Mouse (Mus musculus) bone marrow, adult 2 months (tissue): ENCODE data around the gene Scamp4. TPM values are rescaled to one million over a fixed set of nuclear protein-coding genes. Genes with fewer than 3 reads are reported as not detected.

Experiments used
- H3K27ac ChIP-seq: fragments of 200-500 bp; 2 replicates; pipeline ENCODE4 v1.5.1; 2012; ENCODE audit warnings: low read depth, mild to moderate bottlenecking, control low read depth, inconsistent platforms, low read length; ENCODE audit not compliant: control insufficient read depth, poor library complexity, insufficient read depth
- H3K4me1 ChIP-seq: fragments of 200-500 bp; 2 replicates; pipeline ENCODE4 v1.6.1; 2011; ENCODE audit warnings: low read length; ENCODE audit not compliant: control insufficient read depth, insufficient read depth
- H3K4me3 ChIP-seq: fragments of 200-500 bp; replicated peaks from 2 replicates; pipeline ENCODE3; 2011; ENCODE audit warnings: mild to moderate bottlenecking, low read depth, low read length, control low read depth; ENCODE audit not compliant: control insufficient read depth
- CTCF ChIP-seq: fragments of 200-500 bp; IDR thresholded peaks from 2 replicates; pipeline ENCODE4 v1.5.1; 2011; ENCODE audit warnings: low read length, control low read depth; ENCODE audit not compliant: control insufficient read depth, insufficient read depth
- POLR2A ChIP-seq: fragments of 200-500 bp; IDR thresholded peaks from 2 replicates; pipeline ENCODE4 v1.6.1; 2011; ENCODE audit warnings: low read depth, mild to moderate bottlenecking, control low read depth, low read length, borderline replicate concordance; ENCODE audit not compliant: control insufficient read depth
- WGBS: fragments of 180-500 bp; shearing (Covaris S2); methylation state at CpG from one replicate; pipeline ENCODE4 v1.1.7; 2018; 5-methylcytosine and 5-hydroxymethylcytosine counted together
- polyA plus RNA-seq: library from polyadenylated mRNA; stranded (reverse); fragments of >200 nt; gene quantifications from 2 replicates; pipeline ENCODE4 v1.2.4, GENCODE M21; 2011; ENCODE audit warnings: low replicate concordance; ENCODE audit not compliant: missing spikeins, insufficient read depth, insufficient read length

Gene Scamp4
- polyA plus RNA-seq, 1 experiment: 17.2 TPM

GRCm38 (mm10) chr10:80568876-80569275, 33.8 kb upstream of the Scamp4 start:
- WGBS: 92% methylated on average over 29 of the region's 29 CpGs
- H3K4me1 ChIP-seq: peaks cover 12% of the 10 kb centered on the region
- H3K27ac ChIP-seq: no peak overlapping the region
- no peak overlapping the region for H3K4me3 ChIP-seq
- no peak for TF ChIP-seq CTCF
- TF ChIP-seq POLR2A: no peak

DNA sequence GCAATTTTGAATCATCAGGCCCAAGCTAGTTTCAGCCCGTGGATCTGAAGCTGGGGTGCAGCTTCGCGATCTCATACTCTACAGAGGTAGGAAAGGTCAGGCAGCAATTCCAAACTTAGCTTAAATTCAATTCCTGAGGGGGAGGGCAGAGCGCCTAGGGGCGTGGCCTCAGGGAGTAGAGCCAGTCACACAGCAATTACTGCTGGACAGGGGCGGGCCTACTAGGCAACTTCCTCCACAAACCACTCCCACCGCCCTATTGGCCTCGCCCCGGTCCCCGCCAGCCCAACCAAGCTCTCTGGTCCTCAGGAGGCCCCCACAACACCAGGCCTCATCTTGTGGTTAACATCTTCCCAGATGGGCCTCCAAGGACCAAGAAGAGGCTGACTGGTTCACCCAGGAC, 33.0 kb upstream of the Scamp4 start:
- H3K27ac ChIP-seq: peak overlapping the region; percentile 74
- H3K4me3 ChIP-seq: peak overlapping the region; percentile 69
- 2% methylated on average over 10 of the region's 10 CpGs for WGBS
- no peak for TF ChIP-seq CTCF
- 0 out of 2 replicates have a peak, but pooled peaks have one; percentile 15 for TF ChIP-seq POLR2A
- peaks cover 14% of the 10 kb centered on the region for H3K4me1 ChIP-seq

DNA sequence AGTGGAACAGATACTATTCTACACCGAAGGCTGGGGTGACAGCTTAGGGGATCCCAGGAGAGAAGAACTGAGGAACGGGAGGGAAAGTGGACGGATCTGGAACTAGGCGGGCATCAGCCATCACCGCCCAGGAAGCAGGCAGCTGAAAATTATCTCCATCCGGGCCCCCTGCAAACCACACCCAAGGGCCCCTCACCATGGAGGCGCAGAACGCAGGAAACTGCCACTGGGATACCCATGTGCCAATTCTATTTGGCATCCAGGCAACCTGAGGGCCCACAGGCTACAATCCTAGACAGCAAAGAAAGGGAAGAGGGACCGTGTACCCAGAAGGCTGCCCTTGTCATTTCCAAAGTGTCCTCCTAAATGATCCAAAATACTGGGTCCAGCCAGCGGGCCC, 32.3 kb upstream of the Scamp4 start:
- H3K4me1 ChIP-seq: peaks cover 14% of the 10 kb centered on the region
- WGBS: 38% methylated on average over 10 of the region's 10 CpGs
- H3K27ac ChIP-seq: peak overlapping the region; percentile 74
- H3K4me3 ChIP-seq: peak overlapping the region; percentile 69
- TF ChIP-seq POLR2A (no peak), CTCF (no peak)

DNA sequence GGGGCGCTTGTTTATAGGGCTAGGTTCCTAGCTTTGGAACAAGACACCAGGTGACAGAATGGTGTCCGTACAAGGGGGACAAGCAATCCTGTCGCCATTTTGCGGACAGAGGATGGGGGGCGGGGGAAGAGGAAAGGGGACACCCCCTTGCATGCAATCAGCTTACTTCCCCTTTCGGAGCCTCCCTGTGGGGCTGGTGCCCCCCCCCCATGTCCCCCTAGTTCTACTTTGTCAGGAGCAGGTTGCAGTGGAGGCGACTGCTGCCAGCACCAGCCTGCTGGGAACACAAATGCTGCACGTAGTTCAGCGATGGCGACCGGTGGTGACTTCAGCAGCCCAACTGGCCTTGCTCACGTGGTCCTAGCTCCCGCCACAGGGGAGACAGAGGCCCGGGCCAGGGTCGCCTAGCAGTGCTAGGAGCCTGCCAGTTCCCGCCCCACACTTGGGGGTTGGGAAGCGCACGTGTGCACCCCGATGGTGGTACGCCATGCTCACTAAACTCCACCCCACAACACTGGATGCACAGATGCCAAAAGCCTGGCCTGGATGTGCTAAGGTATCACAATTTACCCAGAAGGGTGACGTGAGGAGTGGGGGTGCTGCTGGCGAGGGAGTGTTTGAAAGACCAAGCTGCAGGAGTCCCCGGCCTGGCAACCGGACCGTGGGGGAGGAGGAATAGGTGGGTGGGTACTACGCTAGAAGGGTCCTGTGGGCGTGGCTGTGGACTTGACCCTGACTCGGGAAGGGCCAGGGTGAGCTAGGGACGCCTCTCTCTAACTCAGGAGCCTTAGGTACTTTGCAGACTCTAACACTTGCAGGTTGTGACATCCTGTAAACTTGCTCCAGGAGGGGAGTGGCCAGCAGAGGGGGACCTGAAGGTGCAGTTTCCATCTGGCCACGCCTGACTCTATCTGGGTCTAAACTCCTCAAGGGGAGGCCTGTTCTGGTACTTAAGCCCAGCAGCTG, 31.5 kb upstream of the Scamp4 start:
- TF ChIP-seq CTCF (0 out of 2 replicates have a peak, but pooled peaks have one; percentile 0), POLR2A (peak; percentile 37; the same call in 1 of the 2 replicates)
- H3K27ac ChIP-seq: peak overlapping the region; percentile 74
- peak overlapping the region; percentile 49 for H3K4me3 ChIP-seq
- H3K4me1 ChIP-seq: peaks cover 15% of the 10 kb centered on the region
- WGBS: 8% methylated on average over 29 of the region's 30 CpGs

DNA sequence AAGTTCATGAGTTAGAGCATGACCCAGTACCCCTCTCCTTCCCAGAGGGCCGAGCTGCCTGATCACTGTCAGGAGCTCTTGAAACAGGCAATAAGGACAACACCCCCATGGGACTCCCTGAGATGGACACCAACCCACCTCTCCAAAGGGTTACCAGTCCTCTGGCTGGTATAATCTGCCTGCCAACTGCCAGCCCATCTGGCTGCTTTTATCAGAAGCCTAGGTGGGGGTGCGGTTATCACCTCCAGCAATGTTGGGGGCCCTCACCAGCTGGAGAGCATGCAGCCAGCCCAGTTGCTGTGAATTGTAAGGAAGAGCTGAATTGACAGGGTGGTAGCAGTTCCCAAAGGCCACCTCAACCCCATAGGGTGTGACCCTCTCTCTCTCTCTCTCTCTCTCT, 30.2 kb upstream of the Scamp4 start:
- H3K4me1 ChIP-seq: peaks cover 15% of the 10 kb centered on the region
- 70% methylated on average over 2 of the region's 2 CpGs for WGBS
- H3K4me3 ChIP-seq: no peak overlapping the region
- peak overlapping the region; percentile 74 for H3K27ac ChIP-seq
- TF ChIP-seq CTCF (no peak), POLR2A (no peak)

- H3K4me1 ChIP-seq: peaks cover 17% of the 10 kb centered on the region
- TF ChIP-seq CTCF: no peak
- no peak for TF ChIP-seq POLR2A
- WGBS: 79% methylated on average over 9 of the region's 9 CpGs
- H3K27ac ChIP-seq: peak overlapping the region; percentile 24
- H3K4me3 ChIP-seq: no peak overlapping the region
These were observed 28.7 kb upstream of the Scamp4 start for GRCm38 (mm10) chr10:80573944-80574343.

- 71% methylated on average over 3 of the region's 3 CpGs for WGBS
- H3K4me1 ChIP-seq: peaks cover 17% of the 10 kb centered on the region
- no peak overlapping the region for H3K4me3 ChIP-seq
- no peak overlapping the region for H3K27ac ChIP-seq
- TF ChIP-seq CTCF: no peak
- no peak for TF ChIP-seq POLR2A
These were observed 27.8 kb upstream of the Scamp4 start for GRCm38 (mm10) chr10:80574896-80575295.

DNA sequence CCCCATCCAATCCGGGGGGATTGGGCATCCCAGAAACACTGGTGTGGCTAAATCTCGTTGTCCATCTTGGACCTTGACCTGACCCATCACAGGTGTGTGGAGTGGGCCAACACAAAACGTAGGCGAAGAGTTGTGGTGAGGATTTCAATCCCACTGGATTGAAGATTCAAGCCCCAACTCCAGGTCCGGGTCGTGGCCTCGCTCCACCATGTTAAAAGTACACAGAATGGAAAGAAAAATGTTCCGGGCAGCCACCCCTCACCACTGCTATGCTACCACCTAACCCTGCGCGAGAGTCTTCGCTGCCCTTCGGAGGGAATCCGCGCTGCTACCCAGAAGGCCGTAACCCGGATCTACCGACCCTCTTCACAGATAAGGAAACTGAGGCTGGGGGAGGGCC, 26.7 kb upstream of the Scamp4 start:
- TF ChIP-seq POLR2A: no peak
- no peak for TF ChIP-seq CTCF
- WGBS: 11% methylated on average over 17 of the region's 17 CpGs
- Histone ChIP-seq H3K4me3 (peak overlapping the region; percentile 86), H3K4me1 (peaks cover 15% of the 10 kb centered on the region), H3K27ac (no peak overlapping the region; the same call in 1 of the 2 replicates)
